Mouse (Mus musculus) hindbrain, embryonic 11.5 days (tissue): ENCODE measurements around the gene Hoxa9. TPM values are rescaled to one million over a fixed set of nuclear protein-coding genes. Genes with fewer than 3 reads are reported as not detected.

Source experiments
- ATAC-seq: fragments of 200-750 bp; cut with Nextera tagmentation; 2 replicates; pipeline ENCODE4 v1.8.0; 2017; ENCODE audit warnings: mild to moderate bottlenecking, moderate TSS enrichment, moderate library complexity; ENCODE audit not compliant: low FRiP score
- DNase-seq: peaks from one replicate; pipeline ENCODE4 v3.0.0-alpha.2; 2015; ENCODE audit warnings: low spot score
- H3K27ac ChIP-seq: fragments of 300-500 bp; sonication (generic); 2 replicates; pipeline ENCODE4 v1.5.1; 2014; ENCODE audit warnings: mild to moderate bottlenecking, low read depth, low read length
- H3K27me3 ChIP-seq: fragments of 300-500 bp; sonication (generic); 2 replicates; pipeline ENCODE4 v1.6.1; 2014; ENCODE audit warnings: mild to moderate bottlenecking, low read length, moderate library complexity, mixed read lengths; ENCODE audit not compliant: control insufficient read depth, insufficient read depth
- H3K36me3 ChIP-seq: fragments of 300-500 bp; sonication (generic); 2 replicates; pipeline ENCODE4 v1.6.1; 2014; ENCODE audit warnings: mild to moderate bottlenecking, low read length, moderate library complexity, mixed read lengths; ENCODE audit not compliant: control insufficient read depth, insufficient read depth
- H3K4me1 ChIP-seq: fragments of 300-500 bp; sonication (generic); replicated peaks from 2 replicates; pipeline ENCODE4 v1.6.1; 2014; ENCODE audit warnings: low read length, mixed read lengths; ENCODE audit not compliant: control insufficient read depth, insufficient read depth
- H3K4me2 ChIP-seq: fragments of 300-500 bp; sonication (generic); replicated peaks from 2 replicates; pipeline ENCODE4 v1.6.1; 2014; ENCODE audit warnings: mild to moderate bottlenecking, low read depth, low read length
- H3K4me3 ChIP-seq: fragments of 300-500 bp; sonication (generic); 2 replicates; pipeline ENCODE4 v1.5.1; 2014; ENCODE audit warnings: low read depth, low read length
- H3K9ac ChIP-seq: fragments of 300-500 bp; sonication (generic); 2 replicates; pipeline ENCODE4 v1.6.1; 2014; ENCODE audit warnings: low read depth, low read length
- H3K9me3 ChIP-seq: fragments of 300-500 bp; sonication (generic); 2 replicates; pipeline ENCODE4 v1.6.1; 2016; ENCODE audit warnings: low read length; ENCODE audit not compliant: control insufficient read depth
- WGBS: fragments of 180-500 bp; shearing (Covaris S2); extraction: QIAGEN DNeasy Blood & Tissue Kit; methylation state at CpG from one replicate; pipeline ENCODE4 v1.1.7; 2014; 5-methylcytosine and 5-hydroxymethylcytosine counted together
- polyA plus RNA-seq: library from polyadenylated mRNA; unstranded; fragments of >200 nt; fragmentation: Nextera tagmentation; extraction: Ambion mirVana; gene quantifications from 2 replicates; pipeline ENCODE4 v1.2.1, GENCODE M21; 2014

The Hoxa9 gene
- polyA plus RNA-seq, 1 experiment from 2014 or later = 0.25 TPM

GRCm38 (mm10) chr6:52242801-52243332 is 12.0 kb upstream of the Hoxa9 start:
- no peak for ATAC-seq
- no peak for DNase-seq
- 5% methylated on average over 4 of the region's 4 CpGs for WGBS
- no peak overlapping the region for H3K4me2 ChIP-seq
- H3K9ac ChIP-seq = no peak overlapping the region
- no peak overlapping the region for H3K4me3 ChIP-seq
- no peaks in the 10 kb centered on the region for H3K36me3 ChIP-seq
- H3K27me3 ChIP-seq = peaks cover 90% of the 10 kb centered on the region
- no peaks in the 10 kb centered on the region for H3K9me3 ChIP-seq
- peaks cover 2% of the 10 kb centered on the region; the same call in 1 of the 2 replicates for H3K4me1 ChIP-seq
- no peak overlapping the region for H3K27ac ChIP-seq

DNA sequence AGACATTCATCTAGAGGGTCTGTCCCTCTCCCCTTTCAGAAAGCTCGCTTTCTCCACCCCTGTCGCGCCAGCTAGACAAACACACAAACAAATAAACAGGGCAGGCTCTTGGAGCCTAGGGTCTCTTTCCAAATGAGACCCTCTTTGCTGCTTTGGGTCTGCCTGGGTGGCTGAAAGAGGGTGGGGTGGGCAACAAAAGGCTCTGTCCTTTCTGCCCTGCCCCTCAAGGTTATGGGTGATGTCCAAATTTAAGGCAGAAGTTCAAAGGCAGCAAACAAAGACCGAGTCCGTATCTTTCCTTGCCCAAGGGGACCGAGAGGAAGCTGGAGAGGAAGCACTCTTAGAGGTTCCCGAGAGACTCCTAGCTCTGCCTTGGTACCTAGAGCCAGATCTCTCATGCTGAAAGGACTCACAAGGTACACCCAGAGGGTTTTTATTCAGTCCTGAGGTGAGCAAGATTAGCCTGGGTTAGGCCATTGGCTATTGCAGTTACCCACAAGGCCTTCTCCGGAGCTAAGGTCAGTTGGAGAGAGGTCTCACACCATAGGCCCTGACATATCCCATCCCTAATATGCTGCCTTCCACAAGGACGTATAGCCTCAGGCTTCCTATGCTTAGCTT is 10.2 kb upstream of the Hoxa9 start:
- peak; percentile 61 for DNase-seq
- no peak for ATAC-seq
- Histone ChIP-seq H3K9ac (no peak overlapping the region), H3K4me2 (no peak overlapping the region), H3K9me3 (no peaks in the 10 kb centered on the region), H3K4me3 (no peak overlapping the region), H3K4me1 (no peaks in the 10 kb centered on the region; the same call in 1 of the 2 replicates), H3K36me3 (no peaks in the 10 kb centered on the region), H3K27me3 (peaks cover 92% of the 10 kb centered on the region), H3K27ac (no peak overlapping the region)
- under 1% methylated on average over 9 of the region's 9 CpGs for WGBS

- no peak within 1 kb of the TSS for H3K4me2 ChIP-seq
- ATAC-seq (no peak), DNase-seq (peak; percentile 61)
- H3K9me3 ChIP-seq = no peaks in the 10 kb centered on the region
- H3K4me1 ChIP-seq = no peaks in the 10 kb centered on the region
- no peak within 1 kb of the TSS for H3K4me3 ChIP-seq
- H3K9ac ChIP-seq = no peak within 1 kb of the TSS
- no peak within 1 kb of the TSS for H3K27ac ChIP-seq
- peaks cover 92% of the 10 kb centered on the region for H3K27me3 ChIP-seq
- H3K36me3 ChIP-seq = no peaks in the 10 kb centered on the region
- WGBS = 1% methylated on average over 35 of the region's 35 CpGs
Observed at GRCm38 (mm10) chr6:52240389-52241000, 9.6 kb upstream of the Hoxa9 start, which contains the start of gene Hoxa10. Gene Hoxa10, minus strand, starts transcription at chr6:52240854.

DNA sequence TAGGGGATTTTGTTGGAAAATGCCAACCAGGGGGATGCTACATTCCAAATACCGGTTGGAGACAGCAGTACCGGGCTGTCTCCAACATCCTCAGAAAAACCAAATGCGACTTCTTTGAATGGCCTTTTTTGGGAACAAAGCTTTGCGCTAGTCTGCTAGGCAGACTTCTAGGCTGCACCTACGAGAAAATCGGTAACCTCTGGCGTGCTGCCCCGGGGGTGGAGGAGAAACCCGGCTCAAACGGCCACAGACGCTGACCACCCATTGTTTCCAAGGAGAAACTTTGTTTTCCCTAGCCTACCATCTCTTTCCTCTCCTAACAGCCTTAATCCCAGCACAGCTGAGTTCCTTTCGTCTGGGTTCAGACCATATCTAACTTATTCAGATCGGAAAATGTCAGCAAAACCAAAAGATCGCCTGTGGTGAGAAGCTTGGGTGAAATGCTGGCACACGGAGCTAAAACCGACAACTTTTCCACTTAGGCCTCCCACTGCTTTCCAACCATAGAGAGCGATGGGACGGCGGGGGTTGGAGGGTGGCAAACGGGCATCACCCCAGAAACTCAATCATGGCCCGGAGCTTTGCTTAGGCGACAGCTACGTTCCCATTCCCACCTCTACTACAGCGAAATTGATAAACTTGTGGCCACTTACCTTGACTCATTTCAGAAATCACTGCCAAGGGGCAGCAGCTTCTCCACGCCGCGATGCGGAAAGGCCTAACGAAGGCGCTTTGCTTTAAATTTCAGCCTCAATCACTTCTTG is 8.9 kb upstream of the Hoxa9 start:
- DNase-seq (peak; percentile 62), ATAC-seq (no peak)
- H3K27ac ChIP-seq = no peak overlapping the region
- no peaks in the 10 kb centered on the region for H3K36me3 ChIP-seq
- WGBS = 1% methylated on average over 30 of the region's 30 CpGs
- peaks cover 92% of the 10 kb centered on the region for H3K27me3 ChIP-seq
- no peak overlapping the region for H3K9ac ChIP-seq
- H3K4me1 ChIP-seq = no peaks in the 10 kb centered on the region
- no peak overlapping the region for H3K4me2 ChIP-seq
- H3K4me3 ChIP-seq = no peak overlapping the region
- H3K9me3 ChIP-seq = no peaks in the 10 kb centered on the region

DNA sequence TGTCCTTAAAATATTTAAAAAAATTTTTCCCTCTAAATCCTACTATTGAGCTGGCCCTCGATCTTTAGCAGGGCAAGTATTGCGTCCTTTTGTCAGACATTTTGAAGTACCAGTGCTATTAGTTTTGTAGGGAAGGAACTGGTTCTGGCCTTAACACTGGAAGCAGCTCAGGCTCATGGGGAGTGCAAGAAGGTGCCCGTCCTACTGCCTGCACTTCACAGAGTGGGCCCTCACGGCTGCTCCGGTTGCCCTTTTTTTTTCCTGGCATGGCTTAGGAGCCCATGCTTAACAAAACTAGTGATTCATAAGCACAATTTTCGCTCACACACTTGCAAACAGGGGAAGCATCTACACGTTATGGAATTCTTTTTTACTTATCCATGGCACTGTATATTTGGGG is 8.1 kb upstream of the Hoxa9 start:
- H3K4me1 ChIP-seq = 0 out of 2 replicates have a peak, but pooled peaks cover 3% of the 10 kb centered on the region
- WGBS = under 1% methylated on average over 7 of the region's 7 CpGs
- ATAC-seq (no peak), DNase-seq (peak; percentile 63)
- H3K9me3 ChIP-seq = no peaks in the 10 kb centered on the region
- no peaks in the 10 kb centered on the region for H3K36me3 ChIP-seq
- H3K27ac ChIP-seq = no peak overlapping the region
- H3K9ac ChIP-seq = no peak overlapping the region
- peaks cover 94% of the 10 kb centered on the region for H3K27me3 ChIP-seq
- no peak overlapping the region for H3K4me2 ChIP-seq
- H3K4me3 ChIP-seq = no peak overlapping the region

DNA sequence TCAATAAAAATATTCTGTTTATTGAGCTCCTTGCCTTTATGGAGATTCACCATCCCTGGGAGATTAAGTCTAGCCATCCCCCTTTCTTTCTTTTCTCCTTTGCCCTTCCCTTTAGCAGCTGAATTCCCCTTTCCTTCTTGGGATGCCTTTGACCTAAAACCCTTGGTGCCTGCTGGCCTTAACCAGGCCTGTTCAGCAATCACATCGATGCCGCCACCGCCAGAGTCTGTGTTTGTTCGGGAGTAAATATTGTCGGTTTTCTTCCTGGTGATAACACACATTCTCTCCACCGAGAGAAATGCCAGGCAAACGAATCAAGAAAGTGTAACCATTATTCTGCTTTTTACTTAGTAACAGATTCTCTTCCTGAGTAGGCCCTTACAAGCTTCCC is 7.3 kb upstream of the Hoxa9 start:
- H3K27me3 ChIP-seq = peaks cover 94% of the 10 kb centered on the region
- H3K9me3 ChIP-seq = no peaks in the 10 kb centered on the region
- no peak overlapping the region for H3K4me2 ChIP-seq
- H3K4me1 ChIP-seq = 0 out of 2 replicates have a peak, but pooled peaks cover 3% of the 10 kb centered on the region
- no peaks in the 10 kb centered on the region for H3K36me3 ChIP-seq
- WGBS = 3% methylated on average over 7 of the region's 7 CpGs
- no peak overlapping the region for H3K27ac ChIP-seq
- no peak overlapping the region for H3K9ac ChIP-seq
- H3K4me3 ChIP-seq = no peak overlapping the region
- DNase-seq = peak; percentile 64
- ATAC-seq = no peak

DNA sequence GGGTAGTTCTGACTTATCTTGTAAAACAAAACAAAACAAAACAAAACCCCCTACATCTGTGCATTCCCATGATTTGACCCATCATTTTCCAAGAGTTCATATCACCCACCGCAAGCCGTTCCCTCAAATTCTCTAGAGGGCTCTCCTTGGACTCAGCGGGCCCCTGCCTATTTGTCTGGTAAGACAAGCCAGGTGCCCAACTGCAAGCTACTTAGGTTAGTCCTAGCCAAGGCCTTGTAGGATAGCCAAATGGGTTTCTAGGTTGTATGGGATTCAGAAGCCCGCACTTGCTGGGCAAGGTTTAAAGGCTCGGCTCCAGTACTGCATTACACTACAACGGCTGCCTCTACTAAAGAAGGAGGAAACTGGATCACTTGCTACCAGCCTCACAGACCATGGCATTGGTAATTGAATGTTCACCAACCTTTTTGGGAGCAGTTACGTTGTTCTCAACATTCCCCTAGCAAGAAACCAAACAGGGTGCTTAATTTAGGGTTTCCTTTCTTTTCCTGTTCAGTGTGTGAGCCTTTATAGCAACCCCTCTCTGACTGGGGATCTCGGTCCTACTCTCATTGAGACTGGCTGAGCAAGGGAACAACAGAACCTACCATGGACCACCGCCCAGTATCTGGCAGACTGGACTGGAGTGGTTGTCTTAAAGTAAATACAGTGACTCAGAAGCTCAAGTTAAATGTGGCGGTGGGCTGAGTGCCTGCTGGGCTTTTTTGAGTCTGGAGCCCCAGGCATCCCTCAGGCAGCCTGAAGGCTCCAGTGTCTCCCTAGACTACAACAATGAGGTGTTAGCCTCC is 6.7 kb upstream of the Hoxa9 start:
- H3K4me1 ChIP-seq = 0 out of 2 replicates have a peak, but pooled peaks cover 3% of the 10 kb centered on the region
- no peaks in the 10 kb centered on the region for H3K9me3 ChIP-seq
- no peak overlapping the region for H3K4me2 ChIP-seq
- H3K36me3 ChIP-seq = no peaks in the 10 kb centered on the region
- no peak overlapping the region for H3K9ac ChIP-seq
- ATAC-seq (no peak), DNase-seq (peak; percentile 58)
- H3K27ac ChIP-seq = no peak overlapping the region
- WGBS = 9% methylated on average over 10 of the region's 10 CpGs
- no peak overlapping the region for H3K4me3 ChIP-seq
- H3K27me3 ChIP-seq = peaks cover 94% of the 10 kb centered on the region

GRCm38 (mm10) chr6:52236806-52237205 is 5.9 kb upstream of the Hoxa9 start:
- H3K9ac ChIP-seq = no peak overlapping the region
- no peak overlapping the region for H3K4me3 ChIP-seq

More at GRCm38 (mm10) chr6:52236806-52237205, 5.9 kb upstream of the Hoxa9 start:
- ATAC-seq = no peak
- Histone ChIP-seq H3K27me3 (peaks cover 94% of the 10 kb centered on the region), H3K4me2 (no peak overlapping the region), H3K4me1 (0 out of 2 replicates have a peak, but pooled peaks cover 3% of the 10 kb centered on the region), H3K36me3 (no peaks in the 10 kb centered on the region), H3K27ac (no peak overlapping the region), H3K9me3 (no peaks in the 10 kb centered on the region)
- no peak for DNase-seq
- WGBS = 6% methylated on average over 3 of the region's 3 CpGs
